Mouse (Mus musculus): ENCODE measurements around the gene Heatr5a.

Gene Heatr5a

DNA sequence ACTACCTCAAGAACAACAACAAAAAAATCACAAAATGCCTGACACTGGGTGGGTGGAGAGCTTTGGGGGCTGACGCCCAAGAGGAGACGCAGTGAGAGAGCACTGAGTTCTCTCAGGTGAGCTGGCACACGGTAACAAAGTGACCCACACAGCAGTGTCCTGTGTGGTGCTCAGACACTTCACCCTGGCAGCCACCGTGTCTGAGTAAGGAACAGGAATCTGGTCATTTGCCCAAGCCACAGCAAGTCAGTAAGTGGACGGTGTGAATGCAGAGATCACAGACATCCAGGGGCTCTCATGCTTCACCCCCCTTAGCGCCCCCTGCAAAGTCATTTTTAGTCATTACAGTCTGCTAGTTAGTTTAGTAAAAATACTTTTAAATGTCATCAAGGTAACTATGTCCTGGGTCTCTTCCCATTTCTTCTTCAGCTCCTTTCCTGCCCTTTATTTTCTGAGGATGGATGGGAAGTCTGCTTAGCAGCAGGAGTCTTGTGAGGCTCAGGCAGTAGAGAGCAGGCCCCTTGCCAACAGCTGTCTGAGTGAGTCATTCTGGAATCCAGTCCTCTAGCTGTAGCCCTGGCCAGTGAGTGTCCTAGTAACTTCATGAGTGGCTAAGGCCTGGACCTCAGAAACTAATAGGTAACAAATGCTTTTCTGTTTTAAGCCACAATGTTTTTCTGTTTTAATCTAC lies 88.4 kb downstream of the Heatr5a start:
- peak in 1 of 2 experiments; percentile 49 for DNase-seq

- DNase-seq: no peak
Measured at GRCm38 (mm10) chr12:51881775-51882174, 89.3 kb downstream of the Heatr5a start.

GRCm38 (mm10) chr12:51871446-51872144 lies 99.5 kb downstream of the Heatr5a start:
- DNase-seq: no peak

DNA sequence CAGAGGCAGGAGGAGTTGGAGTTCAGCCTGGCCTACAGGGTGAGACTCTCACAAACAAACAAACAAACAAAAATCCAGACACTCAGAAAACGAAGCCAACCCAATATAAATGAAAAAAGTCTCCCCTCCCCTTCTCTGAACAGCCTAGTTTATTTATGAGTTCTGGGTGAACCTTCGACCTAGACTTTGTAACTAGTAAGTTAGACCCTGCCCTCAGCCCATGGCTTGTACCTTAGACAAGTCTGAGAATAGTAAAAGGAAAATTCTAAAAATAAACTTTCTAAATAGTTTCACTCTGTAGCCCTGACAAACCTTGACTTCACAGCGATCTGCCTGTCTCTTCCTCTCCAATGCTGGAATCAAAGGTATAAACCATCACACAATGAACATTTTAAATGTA lies 101.6 kb downstream of the Heatr5a start:
- peak; percentile 30 to 49 for DNase-seq

DNA sequence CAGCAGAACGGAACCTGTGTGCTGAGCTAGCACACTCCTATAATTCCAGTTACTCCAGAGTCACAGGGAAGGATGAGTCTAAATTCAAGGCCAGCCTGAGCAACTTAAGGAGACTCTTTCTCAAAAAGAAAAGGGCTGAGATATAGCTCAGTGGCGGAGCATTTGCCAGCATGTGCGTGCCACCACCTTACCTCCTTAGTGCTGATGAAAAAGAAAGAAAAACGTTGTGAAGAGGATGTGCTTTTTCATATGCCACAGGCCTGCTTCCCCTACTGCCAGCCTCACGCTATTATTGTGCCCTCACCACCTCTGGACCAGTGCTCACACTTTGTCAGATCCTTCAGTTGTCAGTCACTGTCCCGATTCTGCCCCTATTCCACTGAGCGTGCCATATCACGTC lies 104.0 kb downstream of the Heatr5a start:
- DNase-seq: no peak

- no peak for DNase-seq
Measured at GRCm38 (mm10) chr12:51866226-51866910, 104.8 kb downstream of the Heatr5a start.

GRCm38 (mm10) chr12:51865790-51866179 lies 105.3 kb downstream of the Heatr5a start:
- peak in 1 of 2 experiments; percentile 53 for DNase-seq

GRCm38 (mm10) chr12:51865061-51865789 lies 105.9 kb downstream of the Heatr5a start:
- DNase-seq: no peak

DNA sequence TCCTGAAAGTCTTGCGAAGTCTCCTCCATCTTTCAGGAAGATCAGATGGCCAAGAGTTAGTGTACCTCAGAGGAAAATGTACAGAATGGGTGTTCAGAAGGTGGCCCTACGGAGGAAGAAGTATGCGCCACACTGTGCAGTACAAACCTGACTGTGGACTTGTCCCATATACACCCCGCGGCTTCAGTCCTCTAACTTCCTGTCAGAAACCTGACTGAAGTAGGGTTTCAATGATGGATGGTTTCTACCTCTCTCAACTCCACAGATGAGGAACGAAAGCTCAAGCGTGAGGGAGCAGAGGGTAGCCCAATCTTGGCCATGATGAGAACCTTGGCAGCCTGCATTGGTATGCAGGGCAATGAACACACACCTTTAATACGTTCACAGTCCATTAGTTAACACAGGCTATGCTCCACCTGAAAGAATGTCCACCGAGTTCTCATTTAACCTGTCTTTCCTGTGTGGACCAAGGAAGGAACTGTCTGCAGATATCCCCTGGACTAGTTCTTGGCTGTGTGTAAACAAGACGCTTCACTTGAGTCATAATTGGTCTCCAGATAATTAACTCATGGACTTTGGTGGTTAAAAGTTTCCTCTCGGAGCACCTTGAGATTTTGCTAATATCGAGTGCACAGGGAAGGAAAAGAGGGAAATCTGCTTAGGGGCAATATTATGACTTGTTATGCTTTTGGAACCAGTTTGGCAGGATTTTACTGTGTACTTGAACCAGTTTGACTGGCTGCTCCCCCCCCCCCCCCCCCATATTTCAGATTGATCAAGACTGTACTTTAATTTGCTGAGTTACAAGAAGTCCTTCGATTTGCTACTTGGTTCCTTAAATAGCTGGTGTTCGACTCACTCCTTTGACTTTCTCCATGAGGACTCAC lies 107.8 kb downstream of the Heatr5a start:
- peak in 1 of 2 experiments; percentile 46 for DNase-seq

GRCm38 (mm10) chr12:51858134-51859028 lies 112.7 kb downstream of the Heatr5a start:
- DNase-seq: no peak

DNA sequence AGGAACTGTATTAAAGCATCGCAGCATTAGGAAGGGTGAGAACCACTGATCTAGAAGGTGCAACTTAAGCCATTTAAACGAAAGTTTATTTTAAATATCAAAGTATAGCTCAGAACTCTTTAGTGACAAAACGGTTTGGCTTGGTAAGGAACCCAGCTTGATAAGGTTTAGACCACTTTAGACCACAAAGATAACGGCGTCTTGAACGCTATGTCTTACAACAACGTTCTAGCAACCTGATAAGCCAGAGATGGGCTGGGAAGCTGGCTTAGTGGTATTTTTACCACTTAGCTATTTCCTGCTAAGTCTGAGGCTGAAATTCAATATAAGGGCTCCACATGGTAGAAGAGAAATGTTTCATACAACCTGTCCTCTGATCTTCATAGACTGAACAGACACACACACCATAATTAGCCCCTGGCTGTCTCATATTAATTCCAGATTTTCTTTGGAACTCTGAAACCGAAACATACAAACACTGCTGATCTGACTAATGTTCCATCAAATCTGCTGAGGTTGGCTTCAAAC lies 114.3 kb downstream of the Heatr5a start:
- DNase-seq: no peak

DNA sequence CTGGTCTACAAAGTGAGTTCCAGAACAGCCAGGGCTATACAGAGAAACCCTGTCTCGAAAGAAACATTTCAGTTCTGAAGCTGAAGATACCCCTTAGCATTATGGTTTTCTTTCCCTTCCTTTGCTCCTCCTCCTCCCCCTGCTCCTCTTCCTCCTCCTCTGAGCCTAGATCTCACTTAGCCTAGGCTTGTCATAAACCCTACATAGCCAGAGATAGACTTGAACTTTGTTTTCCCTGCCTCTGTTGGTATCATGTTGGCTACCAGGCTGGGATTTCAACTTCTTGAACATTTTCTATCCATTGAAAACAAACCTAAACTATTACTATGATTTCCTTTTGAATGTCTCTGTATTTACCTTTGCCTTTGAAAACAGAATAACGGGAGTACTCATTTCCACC lies 115.2 kb downstream of the Heatr5a start:
- no peak for DNase-seq

DNA sequence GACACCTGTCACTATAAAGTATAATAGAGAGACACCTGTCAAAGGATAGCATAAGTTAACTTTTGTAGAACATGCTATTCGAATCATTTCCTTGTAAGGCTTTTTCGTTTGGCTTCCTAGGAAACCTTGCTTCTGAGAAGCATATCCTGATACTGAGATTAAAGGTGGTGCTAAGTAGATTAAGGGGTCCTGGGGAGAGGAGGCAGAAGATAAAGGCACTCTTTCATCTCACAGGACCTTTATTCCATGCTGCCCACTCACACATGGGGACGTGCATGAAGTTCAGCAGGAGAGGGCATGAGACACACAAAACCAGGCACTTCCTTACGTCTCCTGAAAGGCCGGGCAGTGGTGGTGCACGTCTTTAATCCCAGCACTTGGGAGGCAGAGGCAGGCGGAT lies 115.7 kb downstream of the Heatr5a start:
- no peak for DNase-seq

- DNase-seq: no peak
Measured at GRCm38 (mm10) chr12:51851617-51852016, 119.5 kb downstream of the Heatr5a start.

- DNase-seq: no peak
Measured at GRCm38 (mm10) chr12:51851155-51851554, 120.0 kb downstream of the Heatr5a start.

GRCm38 (mm10) chr12:51850339-51850738 lies 120.8 kb downstream of the Heatr5a start:
- no peak for DNase-seq

GRCm38 (mm10) chr12:51849902-51850301 lies 121.2 kb downstream of the Heatr5a start:
- no peak for DNase-seq

DNA sequence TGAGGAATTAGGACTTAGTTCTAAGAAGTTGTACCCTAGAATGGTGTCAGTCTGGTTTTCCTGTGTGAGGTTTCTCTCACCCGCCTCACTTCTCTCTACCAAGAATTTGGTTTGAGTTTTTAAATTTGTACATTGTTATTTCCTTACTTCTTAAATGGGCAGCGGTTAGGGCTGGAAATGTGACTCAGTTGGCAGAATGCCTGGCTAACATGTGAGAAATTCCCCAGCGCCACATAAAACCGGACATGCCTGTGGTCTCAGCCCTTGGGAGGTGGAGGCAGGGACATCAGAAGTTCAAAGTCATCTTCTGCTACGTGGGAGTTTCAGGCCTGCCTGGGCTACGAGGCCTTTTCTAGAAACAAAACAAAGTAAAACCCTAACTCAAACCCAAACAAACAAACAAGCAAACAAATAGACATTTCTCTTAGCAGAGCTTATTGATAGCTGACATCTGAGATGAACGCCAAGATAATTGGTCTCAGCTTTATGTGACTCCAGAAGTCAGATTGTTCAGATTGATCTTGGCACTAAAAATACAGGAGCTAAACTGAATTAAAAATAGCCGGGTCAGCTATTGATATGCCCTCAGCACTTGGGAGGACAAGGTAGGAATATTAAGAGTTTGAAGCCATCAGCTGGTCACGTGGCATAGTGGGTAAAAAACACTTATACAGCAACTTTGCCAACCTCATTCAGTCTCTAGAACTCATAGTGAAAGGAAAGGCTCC lies 123.0 kb downstream of the Heatr5a start:
- peak; percentile 68 to 71 for DNase-seq

GRCm38 (mm10) chr12:51845261-51845660 lies 125.9 kb downstream of the Heatr5a start:
- peak in 1 of 2 experiments; percentile 28 for DNase-seq

- DNase-seq: peak; percentile 98
Measured at GRCm38 (mm10) chr12:51844771-51845256, 126.3 kb downstream of the Heatr5a start.

Data from kidney, postnatal 25 days (tissue).